Mouse (Mus musculus) spleen, adult 2 months (tissue): Measurements from ENCODE around the gene Calm3.

Source experiments
- CTCF ChIP-seq: fragments of 200-500 bp; IDR thresholded peaks from 2 replicates; pipeline ENCODE4 v1.5.1; 2011; ENCODE audit warnings: mild to moderate bottlenecking, inconsistent platforms; ENCODE audit not compliant: insufficient read depth, insufficient read length, insufficient replicate concordance; ENCODE audit errors: extremely low read depth
- POLR2A ChIP-seq: fragments of 200-500 bp; IDR thresholded peaks from 2 replicates; pipeline ENCODE4 v1.6.1; 2011; ENCODE audit warnings: low read depth, low read length, inconsistent platforms

- no peak for TF ChIP-seq POLR2A
- TF ChIP-seq CTCF: no peak
Observed at GRCm38 (mm10) chr7:16945419-16945818, 21.5 kb upstream of the Calm3 start.
